Mouse (Mus musculus) forebrain, postnatal 0 days (tissue): ENCODE measurements around the gene Esrrg. TPM values are rescaled to one million over a fixed set of nuclear protein-coding genes. Genes with fewer than 3 reads are reported as not detected.

ENCODE experiments used
- ATAC-seq: fragments of 200-750 bp; cut with Nextera tagmentation; 2 replicates; pipeline ENCODE4 v1.8.0; 2017; ENCODE audit warnings: mild to moderate bottlenecking, moderate library complexity
- DNase-seq: peaks from one replicate; pipeline ENCODE4 v3.0.0-alpha.2; 2015
- H3K27ac ChIP-seq: fragments of 300-500 bp; sonication (generic); 2 replicates; pipeline ENCODE4 v1.5.1; 2014; ENCODE audit warnings: low read depth, mild to moderate bottlenecking, antibody characterized with exemption, low read length, moderate library complexity, mixed read lengths
- H3K27me3 ChIP-seq: fragments of 300-500 bp; sonication (generic); 2 replicates; pipeline ENCODE4 v1.6.1; 2014; ENCODE audit warnings: mild to moderate bottlenecking, low read length, mixed read lengths; ENCODE audit not compliant: insufficient read depth
- H3K36me3 ChIP-seq: fragments of 300-500 bp; sonication (generic); 2 replicates; pipeline ENCODE4 v1.6.1; 2014; ENCODE audit warnings: mild to moderate bottlenecking, moderate library complexity; ENCODE audit not compliant: insufficient read depth
- H3K4me1 ChIP-seq: fragments of 300-500 bp; sonication (generic); 2 replicates; pipeline ENCODE4 v1.6.1; 2014; ENCODE audit warnings: antibody characterized with exemption; ENCODE audit not compliant: insufficient read depth
- H3K4me2 ChIP-seq: fragments of 300-500 bp; sonication (generic); 2 replicates; pipeline ENCODE4 v1.6.1; 2014; ENCODE audit warnings: low read depth, mild to moderate bottlenecking, moderate library complexity
- H3K4me3 ChIP-seq: fragments of 300-500 bp; sonication (generic); 2 replicates; pipeline ENCODE4 v1.5.1; 2014; ENCODE audit warnings: low read depth, low read length, mixed read lengths
- H3K9ac ChIP-seq: fragments of 300-500 bp; sonication (generic); 2 replicates; pipeline ENCODE4 v1.6.1; 2014; ENCODE audit warnings: mild to moderate bottlenecking
- H3K9me3 ChIP-seq: fragments of 300-500 bp; sonication (generic); 2 replicates; pipeline ENCODE4 v1.6.1; 2016; ENCODE audit warnings: low read length
- CTCF ChIP-seq: sonication (generic); IDR thresholded peaks from 2 replicates; pipeline ENCODE4 v1.5.1; 2016; ENCODE audit warnings: antibody characterized with exemption, control low read depth, low read depth
- whole genome bisulfite sequencing: fragments of 180-500 bp; shearing (Covaris S2); extraction: QIAGEN DNeasy Blood & Tissue Kit; methylation state at CpG from one replicate; pipeline ENCODE4 v1.1.7; 2014; 5-methylcytosine and 5-hydroxymethylcytosine counted together
- polyA plus RNA-seq: library from polyadenylated mRNA; unstranded; fragments of >200 nt; fragmentation: Nextera tagmentation; extraction: Ambion mirVana; gene quantifications from 2 replicates; pipeline ENCODE4 v1.2.1, GENCODE M21; 2015
- total RNA-seq: library from RNA; depleted of rRNA; stranded (reverse); fragments of >200 nt; gene quantifications from 2 replicates; pipeline ENCODE4 v1.2.3, GENCODE M21; 2014

The Esrrg gene
- total and polyA plus RNA-seq, 2 experiments from 2014 or later = 9.2 to 11.9 TPM

- no peak overlapping the region for H3K9ac ChIP-seq
- H3K27ac ChIP-seq = no peak overlapping the region
- no peak for TF ChIP-seq CTCF
- no peaks in the 10 kb centered on the region for H3K36me3 ChIP-seq
- ATAC-seq = no peak
- H3K4me1 ChIP-seq = peaks cover 3% of the 10 kb centered on the region; the same call in 1 of the 2 replicates
- H3K4me2 ChIP-seq = no peak overlapping the region
- WGBS = 68% methylated on average over 2 of the region's 2 CpGs
- H3K27me3 ChIP-seq = no peaks in the 10 kb centered on the region
- no peak for DNase-seq
- H3K9me3 ChIP-seq = no peaks in the 10 kb centered on the region
- no peak overlapping the region for H3K4me3 ChIP-seq
Observed at GRCm38 (mm10) chr1:188153665-188154064, 545.1 kb downstream of the Esrrg start.

GRCm38 (mm10) chr1:188154466-188155110 lies 546.0 kb downstream of the Esrrg start:
- no peaks in the 10 kb centered on the region for H3K27me3 ChIP-seq
- TF ChIP-seq CTCF = no peak
- peak; percentile 72; the same call in 1 of the 2 replicates for ATAC-seq
- H3K4me1 ChIP-seq = peaks cover 3% of the 10 kb centered on the region; the same call in 1 of the 2 replicates
- peak; percentile 65 for DNase-seq
- H3K9me3 ChIP-seq = no peaks in the 10 kb centered on the region
- peak overlapping the region; percentile 16; the same call in 1 of the 2 replicates for H3K4me3 ChIP-seq
- H3K9ac ChIP-seq = 0 out of 2 replicates have a peak overlapping the region, but pooled peaks have one; percentile 29
- no peak overlapping the region for H3K27ac ChIP-seq
- H3K4me2 ChIP-seq = peak overlapping the region; percentile 39
- H3K36me3 ChIP-seq = no peaks in the 10 kb centered on the region
- WGBS = 7% methylated on average over 14 of the region's 14 CpGs

GRCm38 (mm10) chr1:188155135-188155779 lies 546.7 kb downstream of the Esrrg start:
- H3K4me2 ChIP-seq = peak overlapping the region; percentile 39
- 0 out of 2 replicates have a peak overlapping the region, but pooled peaks have one; percentile 29 for H3K9ac ChIP-seq
- DNase-seq (no peak), ATAC-seq (no peak; the same call in 1 of the 2 replicates)
- no peaks in the 10 kb centered on the region for H3K9me3 ChIP-seq
- peak overlapping the region; percentile 16; the same call in 1 of the 2 replicates for H3K4me3 ChIP-seq
- no peaks in the 10 kb centered on the region for H3K27me3 ChIP-seq
- H3K36me3 ChIP-seq = no peaks in the 10 kb centered on the region
- peaks cover 3% of the 10 kb centered on the region; the same call in 1 of the 2 replicates for H3K4me1 ChIP-seq
- no peak overlapping the region for H3K27ac ChIP-seq
- no peak for TF ChIP-seq CTCF
- WGBS = 51% methylated on average over 22 of the region's 22 CpGs

GRCm38 (mm10) chr1:188156520-188156919 lies 547.9 kb downstream of the Esrrg start:
- no peak overlapping the region for H3K9ac ChIP-seq
- no peak overlapping the region for H3K4me2 ChIP-seq
- no peaks in the 10 kb centered on the region for H3K27me3 ChIP-seq
- peaks cover 3% of the 10 kb centered on the region; the same call in 1 of the 2 replicates for H3K4me1 ChIP-seq
- 95% methylated on average over 5 of the region's 5 CpGs for WGBS
- H3K9me3 ChIP-seq = no peaks in the 10 kb centered on the region
- no peak for TF ChIP-seq CTCF
- DNase-seq = no peak
- H3K36me3 ChIP-seq = no peaks in the 10 kb centered on the region
- no peak for ATAC-seq
- H3K4me3 ChIP-seq = no peak overlapping the region
- H3K27ac ChIP-seq = no peak overlapping the region

- Histone ChIP-seq H3K4me3 (no peak overlapping the region), H3K36me3 (no peaks in the 10 kb centered on the region), H3K9ac (no peak overlapping the region), H3K4me1 (peaks cover 3% of the 10 kb centered on the region; the same call in 1 of the 2 replicates), H3K9me3 (no peaks in the 10 kb centered on the region), H3K27me3 (no peaks in the 10 kb centered on the region), H3K4me2 (no peak overlapping the region), H3K27ac (no peak overlapping the region)
- TF ChIP-seq CTCF = no peak
- WGBS = 83% methylated on average over 7 of the region's 7 CpGs
- DNase-seq (no peak), ATAC-seq (no peak)
Observed at GRCm38 (mm10) chr1:188157237-188157955, 548.8 kb downstream of the Esrrg start.

- Histone ChIP-seq H3K27me3 (no peaks in the 10 kb centered on the region), H3K9ac (no peak overlapping the region), H3K27ac (no peak overlapping the region), H3K4me3 (no peak overlapping the region), H3K36me3 (no peaks in the 10 kb centered on the region), H3K4me1 (peaks cover 3% of the 10 kb centered on the region; the same call in 1 of the 2 replicates), H3K9me3 (no peaks in the 10 kb centered on the region), H3K4me2 (no peak overlapping the region)
- DNase-seq (no peak), ATAC-seq (no peak)
- TF ChIP-seq CTCF = no peak
- 89% methylated on average over 1 of the region's 1 CpGs for WGBS
Observed at GRCm38 (mm10) chr1:188158675-188159074, 550.1 kb downstream of the Esrrg start.
